Mouse (Mus musculus): Measurements from ENCODE around the gene Gm13078. TPM values are rescaled to one million over a fixed set of nuclear protein-coding genes. Genes with fewer than 3 reads are reported as not detected.

Gene Gm13078
- polyA plus RNA-seq (2016; fragmentation: Nextera tagmentation; extraction: Ambion mirVana), result not detected in 2 replicates

DNA sequence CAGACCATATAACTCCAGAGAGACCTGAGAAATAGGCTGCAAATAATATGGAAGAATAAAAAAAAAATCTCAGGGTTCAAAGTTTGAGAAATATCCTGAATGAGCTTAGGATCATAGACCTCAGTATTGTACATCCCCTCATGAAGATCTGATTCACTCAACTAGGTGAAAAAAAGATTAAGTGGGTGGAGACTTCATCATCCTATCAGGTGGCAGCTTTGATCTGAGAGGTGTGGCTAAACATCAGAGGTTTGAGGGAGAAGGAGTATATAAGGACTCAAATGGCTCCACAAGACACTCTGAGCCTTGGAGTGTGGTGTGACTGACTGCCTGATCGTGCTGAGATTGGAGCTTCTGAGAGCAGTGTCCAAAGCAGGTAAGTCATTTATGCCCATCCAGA lies at the start of gene Gm13078:
Gm13078 (plus strand) TSS at position 301 of the 400 bp plus-strand sequence.
- no peak within 1 kb of the TSS for H3K27ac ChIP-seq
- H3K9me3 ChIP-seq, result peaks cover 46% of the 10 kb centered on the region
- no peak within 1 kb of the TSS for H3K4me2 ChIP-seq
- no peak for ATAC-seq (ENCODE audit: low FRiP score)
- WGBS, result 79% methylated on average over 1 of the region's 1 CpGs
- no peaks in the 10 kb centered on the region for H3K27me3 ChIP-seq
- no peak within 1 kb of the TSS for H3K9ac ChIP-seq
- no peaks in the 10 kb centered on the region for H3K4me1 ChIP-seq
- H3K36me3 ChIP-seq (replicated peaks), result no peaks in the 10 kb centered on the region
- no peak within 1 kb of the TSS for H3K4me3 ChIP-seq (replicated peaks)

DNA sequence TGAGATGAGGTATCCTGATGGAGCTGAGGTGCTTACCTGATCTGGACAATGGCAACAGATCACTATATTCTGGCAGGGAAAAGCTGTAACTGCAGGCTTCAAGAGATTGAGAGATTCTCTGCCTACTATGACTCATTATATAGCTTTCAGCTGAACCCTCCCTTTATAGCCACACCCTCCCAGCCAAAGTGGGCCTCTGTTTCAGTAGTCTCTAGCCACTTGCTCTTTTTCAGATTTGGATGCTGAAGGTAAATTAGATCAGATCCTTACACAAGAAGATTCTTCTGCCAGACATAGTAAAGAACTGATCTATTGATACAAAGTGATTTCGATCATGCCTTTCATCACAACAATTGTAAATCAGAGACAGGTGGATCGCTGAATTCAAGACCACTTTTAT lies 16.6 kb upstream of the Gm13078 start, which contains the start of gene Gm13089:
Gm13089 (minus strand) TSS at position 101 of the 400 bp plus-strand sequence.
- Histone ChIP-seq H3K9me3 (peaks cover 50% of the 10 kb centered on the region), H3K4me2 (no peak within 1 kb of the TSS), H3K4me1 (no peaks in the 10 kb centered on the region), H3K9ac (no peak within 1 kb of the TSS), H3K36me3 (replicated peaks) (no peaks in the 10 kb centered on the region), H3K27ac (no peak within 1 kb of the TSS), H3K4me3 (replicated peaks) (no peak within 1 kb of the TSS), H3K27me3 (no peaks in the 10 kb centered on the region)
- WGBS, result 81% methylated on average over 2 of the region's 2 CpGs
- ATAC-seq (ENCODE audit: low FRiP score), result no peak

Other genes starting within 250 kb of the Gm13078 start
- not detected in 2 replicates for gene Gm13043, start 208.1 kb upstream of the Gm13078 start, polyA plus RNA-seq (2016; fragmentation: Nextera tagmentation; extraction: Ambion mirVana)
- gene Gm13040, start 183.5 kb upstream of the Gm13078 start, polyA plus RNA-seq (2016; fragmentation: Nextera tagmentation; extraction: Ambion mirVana), result not detected in 2 replicates
- gene BC080695, start 167.8 kb upstream of the Gm13078 start, polyA plus RNA-seq (2016; fragmentation: Nextera tagmentation; extraction: Ambion mirVana), result not detected in 2 replicates
- not detected in 2 replicates for gene Gm13057, start 167.7 kb upstream of the Gm13078 start, polyA plus RNA-seq (2016; fragmentation: Nextera tagmentation; extraction: Ambion mirVana)
- not detected in 2 replicates for gene Gm13083, start 104.5 kb upstream of the Gm13078 start, polyA plus RNA-seq (2016; fragmentation: Nextera tagmentation; extraction: Ambion mirVana)
- not detected in 2 replicates for gene Gm13088, start 62.2 kb upstream of the Gm13078 start, polyA plus RNA-seq (2016; fragmentation: Nextera tagmentation; extraction: Ambion mirVana)
- not detected in 2 replicates for gene Gm13089, start 16.7 kb upstream of the Gm13078 start, polyA plus RNA-seq (2016; fragmentation: Nextera tagmentation; extraction: Ambion mirVana)
- not detected in 2 replicates for gene Gm13023, start 69.9 kb downstream of the Gm13078 start, polyA plus RNA-seq (2016; fragmentation: Nextera tagmentation; extraction: Ambion mirVana)
- gene Gm13084, start 96.6 kb downstream of the Gm13078 start, polyA plus RNA-seq (2016; fragmentation: Nextera tagmentation; extraction: Ambion mirVana), result not detected in 2 replicates
- gene Gm13103, start 127.0 kb downstream of the Gm13078 start, polyA plus RNA-seq (2016; fragmentation: Nextera tagmentation; extraction: Ambion mirVana), result not detected in 2 replicates
- not detected in 2 replicates for gene Pramef6, start 180.9 kb downstream of the Gm13078 start, polyA plus RNA-seq (2016; fragmentation: Nextera tagmentation; extraction: Ambion mirVana)
- gene Pramef25, start 231.6 kb downstream of the Gm13078 start, polyA plus RNA-seq (2016; fragmentation: Nextera tagmentation; extraction: Ambion mirVana), result not detected in 2 replicates
- gene Gm13101, start 247.5 kb downstream of the Gm13078 start, polyA plus RNA-seq (2016; fragmentation: Nextera tagmentation; extraction: Ambion mirVana), result not detected in 2 replicates

All from forebrain, embryonic 12.5 days (tissue).